In the genomic region with DNA sequence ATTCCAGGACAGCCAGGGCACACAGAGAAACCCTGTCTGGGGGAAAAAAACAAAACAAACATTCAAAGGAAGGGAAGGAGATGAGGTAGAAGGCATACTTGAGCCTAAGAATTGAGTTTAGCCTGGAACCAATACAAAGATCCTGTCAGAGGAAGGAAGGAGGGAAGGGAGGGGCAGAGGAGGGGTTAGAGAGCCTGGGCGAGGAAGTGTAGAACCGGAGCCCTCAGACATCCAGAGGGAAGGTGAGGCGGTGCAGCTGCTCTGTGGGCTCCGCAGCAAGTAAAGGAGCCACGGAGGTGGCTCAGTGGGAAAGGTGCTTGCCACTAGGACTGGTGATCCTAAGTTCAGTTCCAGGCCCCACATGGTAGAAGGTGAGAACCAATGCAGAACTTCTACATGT, we compare ENCODE assay signal across 25 mouse cellular contexts. TPM values are rescaled to one million over a fixed set of nuclear protein-coding genes. Genes with fewer than 3 reads are reported as not detected.
DNase-seq lines count a peak whose midpoint lies in the region; ATAC-seq and TF ChIP-seq lines count a peak whose summit lies in the region.
"Had no signal": no experiment of that assay in that cellular context is flagged by ENCODE, and none has a peak within 500 bp of the region (broad histone marks: within the 10 kb centered on the region; RNA-seq: fewer than 3 reads in every experiment).

No protein-coding gene starts in this region.

- 69% methylated on average over 5 of the region's 5 CpGs for WGBS in kidney, adult 2 months
- 54% methylated on average over 5 of the region's 5 CpGs for WGBS in liver, adult 2 months
- WGBS in liver, postnatal 0 days (ENCODE audit: insufficient replicate concordance): 49% methylated on average over 5 of the region's 5 CpGs

- H3K27ac ChIP-seq in kidney, adult 2 months (ENCODE audit: insufficient read depth, low read depth, low read length): no peak overlapping the region; the same call in 1 of the 2 replicates
- no peak overlapping the region for H3K27ac ChIP-seq in liver, adult 2 months (replicated peaks; ENCODE audit: insufficient read depth, low read depth, low read length)
- H3K27ac ChIP-seq in liver, postnatal 0 days (ENCODE audit: low read depth): no peak overlapping the region
- H3K27ac ChIP-seq: forebrain, embryonic 15.5 days; hindbrain, postnatal 0 days; lung, embryonic 15.5 days; neural tube, embryonic 15.5 days had no signal

- no peak for TF ChIP-seq POLR2A in kidney, adult 2 months (IDR thresholded peaks at IDR 0.05; ENCODE audit: low read depth, low read length)
- 0 out of 2 replicates have a peak, but pooled peaks have one; percentile 13 for TF ChIP-seq POLR2A in liver, adult 2 months (IDR thresholded peaks at IDR 0.05; ENCODE audit: extremely low read depth, insufficient read depth, low read length)

- no peaks in the 10 kb centered on the region for H3K27me3 ChIP-seq in kidney, adult 2 months (replicated peaks; ENCODE audit: control insufficient read depth, insufficient read depth, low read length)
- no peaks in the 10 kb centered on the region for H3K27me3 ChIP-seq in liver, adult 2 months (ENCODE audit: control insufficient read depth, insufficient read depth, low read length)
- H3K27me3 ChIP-seq in liver, postnatal 0 days (ENCODE audit: insufficient read depth, low read length): no peaks in the 10 kb centered on the region
- H3K27me3 ChIP-seq: forebrain, embryonic 15.5 days; lung, embryonic 15.5 days; neural tube, embryonic 15.5 days had no signal

- no peaks in the 10 kb centered on the region for H3K9me3 ChIP-seq in liver, postnatal 0 days (ENCODE audit: low read length)
- H3K9me3 ChIP-seq: forebrain, embryonic 15.5 days; G1E; lung, embryonic 15.5 days; neural tube, embryonic 15.5 days had no signal

- no peak for ATAC-seq in liver, postnatal 0 days
- ATAC-seq: activated CD4-positive, CD25-positive, alpha-beta regulatory T cell, adult 4 months; forebrain, embryonic 15.5 days; hindbrain, postnatal 0 days; intestine, postnatal 0 days; midbrain, embryonic 16.5 days had no signal

- DNase-seq in heart, adult 11 months: peak; percentile 94
- DNase-seq in heart, postnatal 4 days: no peak
- peak; percentile 53 for DNase-seq in kidney, adult 2 months
- DNase-seq in kidney, adult 11 months: no peak
- no peak for DNase-seq in liver, adult 2 months (ENCODE audit: extremely low read depth, low read depth, low spot score)
- no peak for DNase-seq in liver, postnatal 0 days
- peak; percentile 47 for DNase-seq in lung, postnatal 10 days
- DNase-seq in right cerebral cortex, postnatal 10 days (ENCODE audit: low spot score in 2 of 2): no peak
- DNase-seq: adrenal gland, postnatal 10 days; cerebellum, adult 11 months; cerebellum, postnatal 14 days; embryo, embryonic 11 days; gastrocnemius, postnatal 25 days; liver; right cerebral cortex, postnatal 4 days; thymus, adult 2 months had no signal

- no peak for TF ChIP-seq EP300 in liver, postnatal 0 days (IDR thresholded peaks at IDR 0.05; ENCODE audit: low read depth)

- no peak overlapping the region for H3K4me2 ChIP-seq in liver, postnatal 0 days (ENCODE audit: low read depth, low read length)
- H3K4me2 ChIP-seq: forebrain, embryonic 15.5 days; lung, embryonic 15.5 days; neural tube, embryonic 15.5 days had no signal

- H3K36me3 ChIP-seq in kidney, adult 2 months (ENCODE audit: control insufficient read depth, insufficient read depth, low read length): no peaks in the 10 kb centered on the region
- H3K36me3 ChIP-seq in liver, adult 2 months (ENCODE audit: control insufficient read depth, insufficient read depth, low read length): no peaks in the 10 kb centered on the region
- H3K36me3 ChIP-seq in liver, postnatal 0 days (replicated peaks; ENCODE audit: insufficient read depth, low read length): no peaks in the 10 kb centered on the region
- H3K36me3 ChIP-seq: lung, embryonic 15.5 days had no signal

- H3K4me1 ChIP-seq in kidney, adult 2 months (ENCODE audit: control insufficient read depth, insufficient read depth, low read length): no peaks in the 10 kb centered on the region
- H3K4me1 ChIP-seq in liver, adult 2 months (ENCODE audit: control insufficient read depth, insufficient read depth, low read length): peaks cover 2% of the 10 kb centered on the region; the same call in 1 of the 2 replicates
- H3K4me1 ChIP-seq in liver, postnatal 0 days (ENCODE audit: insufficient read depth): peaks cover 4% of the 10 kb centered on the region; the same call in 1 of the 2 replicates

- no peak overlapping the region for H3K9ac ChIP-seq in liver, adult 2 months (ENCODE audit: low read depth, low read length)
- no peak overlapping the region for H3K9ac ChIP-seq in liver, postnatal 0 days (replicated peaks)
- H3K9ac ChIP-seq: forebrain, embryonic 15.5 days; lung, embryonic 15.5 days; neural tube, embryonic 15.5 days had no signal

- TF ChIP-seq CTCF in kidney, adult 2 months (conservative IDR thresholded peaks at IDR 0.05; ENCODE audit: insufficient read depth, insufficient read length, low read depth, low read length): no peak
- TF ChIP-seq CTCF in liver, adult 2 months (IDR thresholded peaks at IDR 0.05; ENCODE audit: low read depth, low read length): no peak
- TF ChIP-seq CTCF in liver, postnatal 0 days (IDR thresholded peaks at IDR 0.05; ENCODE audit: low read depth): no peak

- no peak overlapping the region for H3K4me3 ChIP-seq in kidney, adult 2 months (ENCODE audit: insufficient read depth, low read depth, low read length)
- no peak overlapping the region for H3K4me3 ChIP-seq in liver, adult 2 months (ENCODE audit: insufficient read depth, low read depth, low read length)
- no peak overlapping the region for H3K4me3 ChIP-seq in liver, postnatal 0 days (ENCODE audit: low read depth, low read length)
- H3K4me3 ChIP-seq: forebrain, embryonic 15.5 days; lung, embryonic 15.5 days; neural tube, embryonic 15.5 days had no signal

- H3K79me2 ChIP-seq in liver, adult 2 months (ENCODE audit: control insufficient read depth, insufficient read depth, low read length): no peaks in the 10 kb centered on the region

RNA-seq across cellular contexts. Expression of gene Stxbp1, which starts 5.9 kb away (rescaled TPM):
- 10 to 100 TPM; 34.8 to 39.6 TPM for total RNA-seq in heart, postnatal 4 days (2021)
- 10.2 and 13.2 TPM in 2 replicates for polyA plus RNA-seq in kidney, adult 2 months (2012; rRNA removed)
- 0.74 and 1.7 TPM in 2 replicates for total RNA-seq in liver, adult 2 months (2014; rRNA removed)
- 1.3 and 1.6 TPM in 2 replicates for polyA plus RNA-seq in liver, adult 2 months (2012; rRNA removed)
- 2.1 and 2.3 TPM in 2 replicates for polyA plus RNA-seq in liver, postnatal 0 days (2015; fragmentation: Nextera tagmentation; extraction: Ambion mirVana)

RNA-seq across cellular contexts. Expression of gene Fam129b, which starts 34.8 kb away (rescaled TPM):
- 10 to 100 TPM; 45.4 to 46.0 TPM for total RNA-seq in heart, postnatal 4 days (2021)
- polyA plus RNA-seq in kidney, adult 2 months (2012; rRNA removed): 32.3 and 33.4 TPM in 2 replicates
- 6.5 and 6.8 TPM in 2 replicates for total RNA-seq in liver, adult 2 months (2014; rRNA removed)
- polyA plus RNA-seq in liver, adult 2 months (2012; rRNA removed): 5.6 and 10.5 TPM in 2 replicates
- polyA plus RNA-seq in liver, postnatal 0 days (2015; fragmentation: Nextera tagmentation; extraction: Ambion mirVana): 5.2 and 5.9 TPM in 2 replicates

RNA-seq across cellular contexts. Expression of gene Cfap157, which starts 56.9 kb away (rescaled TPM):
- total RNA-seq in heart, postnatal 4 days (2021): not detected
- 0.12 TPM in 1 of 2 replicates, not detected in the other for polyA plus RNA-seq in kidney, adult 2 months (2012; rRNA removed)
- not detected in 2 replicates for total RNA-seq in liver, adult 2 months (2014; rRNA removed)
- not detected in 2 replicates for polyA plus RNA-seq in liver, adult 2 months (2012; rRNA removed)
- polyA plus RNA-seq in liver, postnatal 0 days (2015; fragmentation: Nextera tagmentation; extraction: Ambion mirVana): 0.25 TPM in 1 of 2 replicates, not detected in the other
- total RNA-seq: adrenal gland, postnatal 10 days; gastrocnemius, postnatal 25 days; hematopoietic stem cell, adult 5-6 weeks had no signal
- polyA plus RNA-seq: activated CD4-positive, CD25-positive, alpha-beta regulatory T cell, adult 4 months; G1E had no signal

Comparison
In these comparisons a context has a peak if more than half of its experiments do, and no peak if none do; other contexts are left out.
1. DNase-seq: peak in heart, adult 11 months (single experiment), kidney, adult 2 months (single experiment) and lung, postnatal 10 days (single experiment); none in heart, postnatal 4 days (single experiment), kidney, adult 11 months (single experiment), liver, adult 2 months (single experiment), liver, postnatal 0 days (single experiment) and right cerebral cortex, postnatal 10 days (0 of 2).